Mouse (Mus musculus): ENCODE results near the gene Pnkd.

DNA sequence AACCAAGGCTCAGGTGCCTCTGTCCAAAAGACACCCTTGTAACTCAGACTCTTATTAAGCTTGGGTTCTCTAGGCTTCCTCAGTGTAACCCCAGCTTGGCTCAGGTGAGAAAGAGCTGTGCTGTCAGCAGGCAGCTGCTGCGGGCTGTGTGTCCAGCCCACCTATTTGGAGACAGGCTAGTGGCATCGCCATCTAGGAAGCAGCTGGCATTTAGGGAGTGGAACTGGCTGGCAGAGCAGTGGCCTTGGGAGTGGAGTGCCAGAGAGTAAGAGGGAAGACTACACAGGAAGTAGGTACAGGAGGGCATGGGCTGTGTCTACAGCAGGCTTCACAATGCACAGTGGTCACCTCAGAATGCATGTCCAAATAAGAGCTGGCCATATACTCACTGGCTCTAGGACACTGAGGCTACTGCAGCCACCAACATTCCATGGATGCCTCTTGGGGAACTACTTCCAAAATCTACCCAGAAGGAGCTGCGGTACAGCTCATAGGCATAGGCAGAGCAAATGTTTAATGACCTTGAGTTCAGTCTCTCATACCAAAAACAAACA, 9.4 kb downstream of the Pnkd start:
- no peak for TF ChIP-seq CTCF (conservative IDR thresholded peaks at IDR 0.05; ENCODE audit: low read length)
- no peak for TF ChIP-seq POU5F1 (IDR thresholded peaks at IDR 0.05; ENCODE audit: borderline replicate concordance, low read length)

Measured in E14TG2a.4 (cell line).